Comparison of ENCODE assay signal across 17 mouse cellular contexts in genomic region chr4:68486876-68487275, GRCm38 (mm10).
"Had no signal": no experiment of that assay in that cellular context is flagged by ENCODE, and none has a peak within 500 bp of the region (broad histone marks: within the 10 kb centered on the region; RNA-seq: fewer than 3 reads in every experiment).

No protein-coding gene starts in this region.

- H3K9me3 ChIP-seq: lung, embryonic 15.5 days; megakaryocyte, embryonic 14.5 days; midbrain, embryonic 12.5 days; neural tube, embryonic 12.5 days; stomach, embryonic 15.5 days had no signal

- DNase-seq: lung, adult 2 months; lung, postnatal 14 days; lung, postnatal 36 days; midbrain, embryonic 14.5 days; right cerebral cortex, postnatal 14 days; thymus, adult 2 months; thymus, postnatal 25 days; thymus, postnatal 4 days had no signal

- H3K27ac ChIP-seq: lung, embryonic 15.5 days; macrophage; midbrain, embryonic 12.5 days; neural tube, embryonic 12.5 days; stomach, embryonic 15.5 days; stomach, postnatal 0 days had no signal

- H3K9ac ChIP-seq: lung, embryonic 15.5 days; midbrain, embryonic 12.5 days; neural tube, embryonic 12.5 days; stomach, embryonic 15.5 days had no signal

- H3K27me3 ChIP-seq: lung, embryonic 15.5 days; megakaryocyte, embryonic 14.5 days; midbrain, embryonic 12.5 days; neural tube, embryonic 12.5 days; stomach, embryonic 15.5 days had no signal

- H3K4me2 ChIP-seq: lung, embryonic 15.5 days; midbrain, embryonic 12.5 days; neural tube, embryonic 12.5 days; stomach, embryonic 15.5 days had no signal

- ATAC-seq: lung, postnatal 0 days; midbrain, embryonic 16.5 days had no signal

- H3K4me1 ChIP-seq: lung, embryonic 15.5 days; megakaryocyte, embryonic 14.5 days; midbrain, embryonic 12.5 days; neural tube, embryonic 12.5 days; stomach, embryonic 15.5 days had no signal

- H3K36me3 ChIP-seq: lung, embryonic 15.5 days; midbrain, embryonic 12.5 days; neural tube, embryonic 12.5 days; stomach, embryonic 15.5 days had no signal

- H3K4me3 ChIP-seq: lung, embryonic 15.5 days; megakaryocyte, embryonic 14.5 days; midbrain, embryonic 12.5 days; neural tube, embryonic 12.5 days; stomach, embryonic 15.5 days had no signal
